In the genomic region with DNA sequence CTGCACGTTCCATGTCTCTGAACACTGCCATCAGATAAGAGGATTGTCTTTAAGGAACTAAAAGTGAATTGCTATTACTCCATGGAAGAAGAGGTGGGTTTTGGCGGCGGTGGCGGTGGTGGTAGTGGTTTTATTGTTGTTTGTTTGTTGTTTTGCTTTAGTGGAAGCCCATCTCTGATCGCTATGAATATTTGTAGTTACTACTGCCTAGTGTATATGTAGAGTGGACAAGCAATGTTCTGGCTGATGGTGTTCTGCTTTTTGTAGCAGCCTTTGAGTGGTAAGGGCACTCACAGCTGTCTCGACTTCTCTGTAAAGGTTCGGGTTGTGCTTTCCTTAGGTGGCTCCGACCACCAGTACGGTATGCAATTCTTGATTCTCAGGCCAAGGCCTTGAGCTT, we compare ENCODE assay signal across 31 mouse cellular contexts.
"Had no signal": no experiment of that assay in that cellular context is flagged by ENCODE, and none has a peak within 500 bp of the region (broad histone marks: within the 10 kb centered on the region; RNA-seq: fewer than 3 reads in every experiment).

No protein-coding gene starts in this region.

- H3K9ac ChIP-seq: limb, embryonic 12.5 days; limb, embryonic 13.5 days; limb, embryonic 15.5 days; liver, embryonic 12.5 days; liver, embryonic 13.5 days; liver, embryonic 14.5 days; liver, embryonic 15.5 days; liver, postnatal 0 days; lung, embryonic 14.5 days; lung, embryonic 15.5 days; midbrain, embryonic 12.5 days; midbrain, embryonic 13.5 days; midbrain, embryonic 15.5 days had no signal

- H3K4me2 ChIP-seq: limb, embryonic 12.5 days; limb, embryonic 13.5 days; limb, embryonic 15.5 days; liver, embryonic 11.5 days; liver, embryonic 12.5 days; liver, embryonic 13.5 days; liver, embryonic 15.5 days; lung, embryonic 14.5 days; lung, embryonic 15.5 days; midbrain, embryonic 12.5 days; midbrain, embryonic 13.5 days; midbrain, embryonic 15.5 days had no signal

- H3K27me3 ChIP-seq: limb, embryonic 12.5 days; limb, embryonic 13.5 days; limb, embryonic 15.5 days; liver, embryonic 12.5 days; liver, embryonic 13.5 days; liver, embryonic 15.5 days; lung, embryonic 15.5 days; megakaryocyte, embryonic 14.5 days; midbrain, embryonic 12.5 days; midbrain, embryonic 13.5 days; midbrain, embryonic 15.5 days had no signal

- ATAC-seq: liver, embryonic 12.5 days; liver, postnatal 0 days; lung, postnatal 0 days; midbrain, embryonic 13.5 days; midbrain, embryonic 15.5 days; midbrain, embryonic 16.5 days had no signal

- H3K4me3 ChIP-seq: left cerebral cortex, adult 2 months; limb, embryonic 10.5 days; limb, embryonic 12.5 days; limb, embryonic 13.5 days; limb, embryonic 15.5 days; liver, embryonic 12.5 days; liver, embryonic 13.5 days; liver, embryonic 15.5 days; lung, embryonic 15.5 days; megakaryocyte, embryonic 14.5 days; midbrain, embryonic 10.5 days; midbrain, embryonic 12.5 days; midbrain, embryonic 13.5 days; midbrain, embryonic 15.5 days; myocyte had no signal

- H3K36me3 ChIP-seq: limb, embryonic 10.5 days; limb, embryonic 12.5 days; limb, embryonic 13.5 days; limb, embryonic 15.5 days; liver, embryonic 12.5 days; liver, embryonic 13.5 days; lung, embryonic 15.5 days; midbrain, embryonic 10.5 days; midbrain, embryonic 12.5 days; midbrain, embryonic 13.5 days; midbrain, embryonic 15.5 days had no signal

- DNase-seq: left cerebral cortex, postnatal 4 days; liver; liver, embryonic 13.5 days; liver, postnatal 0 days; lung, adult 18-20 months; lung, adult 2 months; lung, embryonic 14.5 days; lung, postnatal 10 days; lung, postnatal 14 days; lung, postnatal 36 days; lung, postnatal 4 days; midbrain, embryonic 14.5 days had no signal

- H3K4me1 ChIP-seq: liver, embryonic 12.5 days; liver, embryonic 13.5 days; liver, embryonic 15.5 days; megakaryocyte, embryonic 14.5 days; midbrain, embryonic 10.5 days; midbrain, embryonic 12.5 days; midbrain, embryonic 13.5 days; midbrain, embryonic 15.5 days had no signal

- H3K27ac ChIP-seq: left cerebral cortex, adult 2 months; limb, embryonic 10.5 days; limb, embryonic 12.5 days; limb, embryonic 13.5 days; limb, embryonic 15.5 days; liver, embryonic 12.5 days; liver, embryonic 13.5 days; liver, embryonic 14.5 days; liver, embryonic 15.5 days; lung, embryonic 15.5 days; macrophage; midbrain, embryonic 10.5 days; midbrain, embryonic 12.5 days; midbrain, embryonic 13.5 days; midbrain, embryonic 15.5 days had no signal

- H3K9me3 ChIP-seq: limb, embryonic 10.5 days; limb, embryonic 12.5 days; limb, embryonic 13.5 days; limb, embryonic 15.5 days; liver, embryonic 12.5 days; liver, embryonic 13.5 days; liver, embryonic 15.5 days; lung, embryonic 15.5 days; midbrain, embryonic 10.5 days; midbrain, embryonic 12.5 days; midbrain, embryonic 13.5 days; midbrain, embryonic 15.5 days had no signal
